Mouse (Mus musculus) G1E (cell line): ENCODE measurements around the gene Myzap.

Experiments
- CTCF ChIP-seq: IDR thresholded peaks from 2 replicates; pipeline ENCODE4 v1.5.1; 2012; ENCODE audit warnings: low read depth, low read length, inconsistent platforms, mixed read lengths
- GATA1 ChIP-seq: IDR thresholded peaks from 2 replicates; pipeline ENCODE4 v1.6.1; 2012; ENCODE audit warnings: borderline replicate concordance, low read length, inconsistent platforms, mixed read lengths
- GATA2 ChIP-seq: IDR thresholded peaks from 2 replicates; pipeline ENCODE4 v1.6.1; 2012; ENCODE audit warnings: low read depth, low read length, inconsistent platforms, borderline replicate concordance
- POLR2AphosphoS5 ChIP-seq: IDR thresholded peaks from 2 replicates; pipeline ENCODE4 v1.6.1; 2012; ENCODE audit warnings: low read depth, low read length, inconsistent platforms; ENCODE audit not compliant: insufficient replicate concordance
- TAL1 ChIP-seq: conservative IDR thresholded peaks from 2 replicates; pipeline ENCODE4 v1.6.1; 2012; ENCODE audit warnings: low read depth, low read length, inconsistent platforms, mixed read lengths

- TF ChIP-seq CTCF: no peak
- no peak for TF ChIP-seq TAL1
- TF ChIP-seq GATA1: no peak
- no peak for TF ChIP-seq GATA2
- TF ChIP-seq POLR2AphosphoS5: no peak
Observed at GRCm38 (mm10) chr9:71625961-71626360, 33.8 kb upstream of the Myzap start.
